Mouse (Mus musculus) right cerebral cortex, postnatal 36 days (tissue): Measurements from ENCODE around the gene Gm597.

Experiments
- DNase-seq, 2 experiments: peaks; one replicate each; pipeline ENCODE4 v3.0.0; 2022; ENCODE audit warnings: low spot score in 2 of 2, mixed read lengths in 1 of 2

Gene Gm597

GRCm38 (mm10) chr1:28780152-28780551, at the start of gene Gm597:
Gene Gm597, minus strand, starts transcription at chr1:28780252.
- no peak for DNase-seq

GRCm38 (mm10) chr1:28807689-28808088, 27.6 kb upstream of the Gm597 start:
- DNase-seq: no peak

- peak in 1 of 2 experiments; percentile 4 for DNase-seq
Measured at GRCm38 (mm10) chr1:28806618-28807017, 26.6 kb upstream of the Gm597 start.

GRCm38 (mm10) chr1:28800881-28801280, 20.8 kb upstream of the Gm597 start:
- no peak for DNase-seq
